Mouse (Mus musculus): ENCODE measurements around the gene Zkscan16. TPM values are rescaled to one million over a fixed set of nuclear protein-coding genes. Genes with fewer than 3 reads are reported as not detected.

Gene Zkscan16
- polyA plus RNA-seq, 1 experiment from 2014 or later: not detected

- H3K27ac ChIP-seq (ENCODE audit: low read length): no peak overlapping the region
- ATAC-seq (peak; percentile 98), DNase-seq (ENCODE audit: low spot score) (peak; percentile 91)
- no peaks in the 10 kb centered on the region for H3K9me3 ChIP-seq (ENCODE audit: low read length)
- H3K4me2 ChIP-seq (replicated peaks; ENCODE audit: low read depth, low read length): no peak overlapping the region
- no peaks in the 10 kb centered on the region for H3K36me3 ChIP-seq (ENCODE audit: insufficient read depth, low read length)
- no peaks in the 10 kb centered on the region for H3K4me1 ChIP-seq (ENCODE audit: insufficient read depth, low read depth, low read length)
- 23% methylated on average over 15 of the region's 15 CpGs for WGBS
- no peak overlapping the region for H3K4me3 ChIP-seq (ENCODE audit: low read depth, low read length)
- TF ChIP-seq CTCF (IDR thresholded peaks at IDR 0.05) (peak; percentile 62), EP300 (IDR thresholded peaks at IDR 0.05) (no peak)
- no peak overlapping the region for H3K9ac ChIP-seq (replicated peaks; ENCODE audit: low read depth)
- H3K27me3 ChIP-seq (replicated peaks; ENCODE audit: insufficient read depth, low read length): no peaks in the 10 kb centered on the region
These were observed 8.5 kb upstream of the Zkscan16 start for GRCm38 (mm10) chr4:58934746-58935476.

GRCm38 (mm10) chr4:58935846-58936245 is 7.6 kb upstream of the Zkscan16 start:
- DNase-seq (ENCODE audit: low spot score) (no peak), ATAC-seq (no peak)
- TF ChIP-seq CTCF (IDR thresholded peaks at IDR 0.05) (no peak), EP300 (IDR thresholded peaks at IDR 0.05) (no peak)
- no peaks in the 10 kb centered on the region for H3K27me3 ChIP-seq (replicated peaks; ENCODE audit: insufficient read depth, low read length)
- H3K4me3 ChIP-seq (ENCODE audit: low read depth, low read length): no peak overlapping the region
- no peak overlapping the region for H3K27ac ChIP-seq (ENCODE audit: low read length)
- no peak overlapping the region for H3K9ac ChIP-seq (replicated peaks; ENCODE audit: low read depth)
- WGBS: 47% methylated on average over 3 of the region's 3 CpGs
- H3K9me3 ChIP-seq (ENCODE audit: low read length): no peaks in the 10 kb centered on the region
- no peaks in the 10 kb centered on the region for H3K36me3 ChIP-seq (ENCODE audit: insufficient read depth, low read length)
- H3K4me1 ChIP-seq (ENCODE audit: insufficient read depth, low read depth, low read length): no peaks in the 10 kb centered on the region
- no peak overlapping the region for H3K4me2 ChIP-seq (replicated peaks; ENCODE audit: low read depth, low read length)

- no peak overlapping the region for H3K4me3 ChIP-seq (ENCODE audit: low read depth, low read length)
- DNase-seq (ENCODE audit: low spot score) (no peak), ATAC-seq (no peak)
- H3K4me1 ChIP-seq (ENCODE audit: insufficient read depth, low read depth, low read length): no peaks in the 10 kb centered on the region
- H3K27ac ChIP-seq (ENCODE audit: low read length): no peak overlapping the region
- H3K9ac ChIP-seq (replicated peaks; ENCODE audit: low read depth): no peak overlapping the region
- H3K27me3 ChIP-seq (replicated peaks; ENCODE audit: insufficient read depth, low read length): no peaks in the 10 kb centered on the region
- no peaks in the 10 kb centered on the region for H3K36me3 ChIP-seq (ENCODE audit: insufficient read depth, low read length)
- TF ChIP-seq EP300 (IDR thresholded peaks at IDR 0.05) (no peak), CTCF (IDR thresholded peaks at IDR 0.05) (no peak)
- no peaks in the 10 kb centered on the region for H3K9me3 ChIP-seq (ENCODE audit: low read length)
- no peak overlapping the region for H3K4me2 ChIP-seq (replicated peaks; ENCODE audit: low read depth, low read length)
These were observed 1.8 kb upstream of the Zkscan16 start for GRCm38 (mm10) chr4:58941638-58942037.

GRCm38 (mm10) chr4:58942942-58943341 is 486 bp upstream of the Zkscan16 start:
- no peak overlapping the region for H3K9ac ChIP-seq (replicated peaks; ENCODE audit: low read depth)

GRCm38 (mm10) chr4:58944206-58944553 is 752 bp downstream of the Zkscan16 start:
- Histone ChIP-seq H3K4me1 (ENCODE audit: insufficient read depth, low read depth, low read length) (no peaks in the 10 kb centered on the region), H3K27me3 (replicated peaks; ENCODE audit: insufficient read depth, low read length) (no peaks in the 10 kb centered on the region), H3K9me3 (ENCODE audit: low read length) (no peaks in the 10 kb centered on the region), H3K27ac (ENCODE audit: low read length) (no peak overlapping the region), H3K4me2 (replicated peaks; ENCODE audit: low read depth, low read length) (peak overlapping the region; percentile 97), H3K36me3 (ENCODE audit: insufficient read depth, low read length) (no peaks in the 10 kb centered on the region), H3K9ac (replicated peaks; ENCODE audit: low read depth) (no peak overlapping the region), H3K4me3 (ENCODE audit: low read depth, low read length) (0 out of 2 replicates have a peak overlapping the region, but pooled peaks have one; percentile 56)
- TF ChIP-seq CTCF (IDR thresholded peaks at IDR 0.05) (no peak), EP300 (IDR thresholded peaks at IDR 0.05) (no peak)
- DNase-seq (ENCODE audit: low spot score): no peak
- ATAC-seq: no peak
- 14% methylated on average over 6 of the region's 6 CpGs for WGBS

More at GRCm38 (mm10) chr4:58942942-58943341, 486 bp upstream of the Zkscan16 start:
- no peaks in the 10 kb centered on the region for H3K36me3 ChIP-seq (ENCODE audit: insufficient read depth, low read length)
- H3K27ac ChIP-seq (ENCODE audit: low read length): no peak overlapping the region
- H3K9me3 ChIP-seq (ENCODE audit: low read length): no peaks in the 10 kb centered on the region
- H3K27me3 ChIP-seq (replicated peaks; ENCODE audit: insufficient read depth, low read length): no peaks in the 10 kb centered on the region
- peak overlapping the region; percentile 97 for H3K4me2 ChIP-seq (replicated peaks; ENCODE audit: low read depth, low read length)
- DNase-seq (ENCODE audit: low spot score): no peak
- 79% methylated on average over 4 of the region's 4 CpGs for WGBS
- ATAC-seq: no peak
- peak overlapping the region; percentile 56 for H3K4me3 ChIP-seq (ENCODE audit: low read depth, low read length)
- no peaks in the 10 kb centered on the region for H3K4me1 ChIP-seq (ENCODE audit: insufficient read depth, low read depth, low read length)
- TF ChIP-seq CTCF (IDR thresholded peaks at IDR 0.05) (no peak), EP300 (IDR thresholded peaks at IDR 0.05) (no peak)

GRCm38 (mm10) chr4:58944695-58945094 is 1.3 kb downstream of the Zkscan16 start:
- WGBS: 58% methylated on average over 5 of the region's 5 CpGs
- Histone ChIP-seq H3K4me3 (ENCODE audit: low read depth, low read length) (no peak overlapping the region), H3K4me2 (replicated peaks; ENCODE audit: low read depth, low read length) (no peak overlapping the region), H3K9ac (replicated peaks; ENCODE audit: low read depth) (no peak overlapping the region), H3K9me3 (ENCODE audit: low read length) (no peaks in the 10 kb centered on the region), H3K27ac (ENCODE audit: low read length) (no peak overlapping the region), H3K4me1 (ENCODE audit: insufficient read depth, low read depth, low read length) (no peaks in the 10 kb centered on the region), H3K36me3 (ENCODE audit: insufficient read depth, low read length) (no peaks in the 10 kb centered on the region), H3K27me3 (replicated peaks; ENCODE audit: insufficient read depth, low read length) (no peaks in the 10 kb centered on the region)
- no peak for TF ChIP-seq EP300 (IDR thresholded peaks at IDR 0.05)
- no peak for TF ChIP-seq CTCF (IDR thresholded peaks at IDR 0.05)
- no peak for ATAC-seq
- no peak for DNase-seq (ENCODE audit: low spot score)
